Mouse (Mus musculus) bone marrow macrophage, adult 2 months (primary cell): ENCODE data around the gene Gm20422.

Source experiments
- CTCF ChIP-seq: IDR thresholded peaks from 2 replicates; pipeline ENCODE4 v1.5.1; 2012; ENCODE audit warnings: low read depth, mild to moderate bottlenecking, low read length, moderate library complexity
- POLR2A ChIP-seq: IDR thresholded peaks from 2 replicates; pipeline ENCODE4 v1.6.1; 2012; ENCODE audit warnings: mild to moderate bottlenecking, low read depth, low read length, borderline replicate concordance

- TF ChIP-seq CTCF (no peak), POLR2A (no peak)
These were observed 61.2 kb downstream of the Gm20422 start for GRCm38 (mm10) chr8:69713516-69713915.
